Mouse (Mus musculus): ENCODE measurements at regions not wholly inside any gene's neighbourhood (a gene's known extent, or its start where the extent isn't known, plus 50 kb on each side); places are given as distances from the start of the nearest gene placed in this dataset.

- DNase-seq (ENCODE audit: inconsistent age in 2 of 2, low spot score in 1 of 2) = no peak
These were observed 243.9 kb downstream of the Tcf7l2 start for GRCm38 (mm10) chr19:55985518-55985917.

GRCm38 (mm10) chr19:55991791-55992726 is 250.4 kb downstream of the Tcf7l2 start:
- DNase-seq (ENCODE audit: inconsistent age in 2 of 2, low spot score in 1 of 2) = no peak

- no peak for DNase-seq (ENCODE audit: inconsistent age in 2 of 2, low spot score in 1 of 2)
These were observed 251.1 kb downstream of the Tcf7l2 start for GRCm38 (mm10) chr19:55992727-55993066.

GRCm38 (mm10) chr19:55995721-55996120 is 254.1 kb downstream of the Tcf7l2 start:
- no peak for DNase-seq (ENCODE audit: inconsistent age in 2 of 2, low spot score in 1 of 2)

GRCm38 (mm10) chr19:55998454-55999180 is 257.0 kb downstream of the Tcf7l2 start:
- no peak for DNase-seq (ENCODE audit: inconsistent age in 2 of 2, low spot score in 1 of 2)

- DNase-seq (ENCODE audit: inconsistent age in 2 of 2, low spot score in 1 of 2) = no peak
These were observed 257.8 kb downstream of the Tcf7l2 start for GRCm38 (mm10) chr19:55999409-55999808.

- DNase-seq (ENCODE audit: inconsistent age in 2 of 2, low spot score in 1 of 2) = peak in 1 of 2 experiments; percentile 33
These were observed 259.8 kb downstream of the Tcf7l2 start for GRCm38 (mm10) chr19:56001428-56001827.

- DNase-seq (ENCODE audit: inconsistent age in 2 of 2, low spot score in 1 of 2) = no peak
These were observed 264.3 kb downstream of the Tcf7l2 start for GRCm38 (mm10) chr19:56005886-56006285.

- DNase-seq (ENCODE audit: inconsistent age in 2 of 2, low spot score in 1 of 2) = no peak
These were observed 265.8 kb downstream of the Tcf7l2 start for GRCm38 (mm10) chr19:56007433-56007832.

GRCm38 (mm10) chr19:56010766-56011165 is 269.1 kb downstream of the Tcf7l2 start:
- no peak for DNase-seq (ENCODE audit: inconsistent age in 2 of 2, low spot score in 1 of 2)

- no peak for DNase-seq (ENCODE audit: inconsistent age in 2 of 2, low spot score in 1 of 2)
These were observed 269.7 kb downstream of the Tcf7l2 start for GRCm38 (mm10) chr19:56011292-56011691.

GRCm38 (mm10) chr19:56016548-56017346 is 270.2 kb upstream of the Habp2 start:
- no peak for DNase-seq (ENCODE audit: inconsistent age in 2 of 2, low spot score in 1 of 2)

GRCm38 (mm10) chr19:56017524-56017923 is 269.4 kb upstream of the Habp2 start:
- no peak for DNase-seq (ENCODE audit: inconsistent age in 2 of 2, low spot score in 1 of 2)

GRCm38 (mm10) chr19:56019143-56019542 is 267.8 kb upstream of the Habp2 start:
- no peak for DNase-seq (ENCODE audit: inconsistent age in 2 of 2, low spot score in 1 of 2)

- DNase-seq (ENCODE audit: inconsistent age in 2 of 2, low spot score in 1 of 2) = peak in 1 of 2 experiments; percentile 28
These were observed 264.6 kb upstream of the Habp2 start for GRCm38 (mm10) chr19:56022348-56022747.

- no peak for DNase-seq (ENCODE audit: inconsistent age in 2 of 2, low spot score in 1 of 2)
These were observed 262.3 kb upstream of the Habp2 start for GRCm38 (mm10) chr19:56024599-56024998.

- peak; percentile 50 to 74 for DNase-seq (ENCODE audit: inconsistent age in 2 of 2, low spot score in 1 of 2)
These were observed 257.3 kb upstream of the Habp2 start for GRCm38 (mm10) chr19:56029428-56030281.

GRCm38 (mm10) chr19:56030401-56030925 is 256.5 kb upstream of the Habp2 start:
- DNase-seq (ENCODE audit: inconsistent age in 2 of 2, low spot score in 1 of 2) = no peak

GRCm38 (mm10) chr19:56034552-56034951 is 252.4 kb upstream of the Habp2 start:
- DNase-seq (ENCODE audit: inconsistent age in 2 of 2, low spot score in 1 of 2) = no peak

- no peak for DNase-seq (ENCODE audit: inconsistent age in 2 of 2, low spot score in 1 of 2)
These were observed 249.4 kb upstream of the Habp2 start for GRCm38 (mm10) chr19:56037584-56037983.
